Mouse (Mus musculus) adrenal gland, postnatal 36 days (tissue): Measurements from ENCODE around the gene Gca. TPM values are rescaled to one million over a fixed set of nuclear protein-coding genes. Genes with fewer than 3 reads are reported as not detected.

Experiments used
- DNase-seq, 2 experiments: peaks; one replicate each; pipeline ENCODE4 v3.0.0; 2021; ENCODE audit warnings: mixed read lengths in 1 of 2
- long read RNA-seq, 2 experiments: library from polyadenylated mRNA; stranded (forward); transcript quantifications; one replicate each; pipeline ENCODE4 v2.0.0; 2021; ENCODE audit warnings: borderline sequencing depth in 2 of 2
- total RNA-seq, 2 experiments: library from RNA; stranded (reverse); gene quantifications; 2 replicates each; pipeline ENCODE4 v1.2.3; 2021

Gene Gca
- total RNA-seq, result 1 to 10 TPM; 2.0 to 5.8 TPM
- long read RNA-seq, experiment 1, partial matches to known transcripts, result 0 of 1 reads
- long read RNA-seq, experiment 1, other reads (novel, unspliced or antisense), result 0 of 1 reads
- long read RNA-seq, experiment 2, partial matches to known transcripts, result 0 of 2 reads
- long read RNA-seq, experiment 2, other reads (novel, unspliced or antisense), result 0 of 2 reads

- DNase-seq, result peak; percentile 87 to 91
These were observed at the start of gene Gca for GRCm38 (mm10) chr2:62664135-62664670. Gene Gca, plus strand, starts transcription at chr2:62664285.

DNA sequence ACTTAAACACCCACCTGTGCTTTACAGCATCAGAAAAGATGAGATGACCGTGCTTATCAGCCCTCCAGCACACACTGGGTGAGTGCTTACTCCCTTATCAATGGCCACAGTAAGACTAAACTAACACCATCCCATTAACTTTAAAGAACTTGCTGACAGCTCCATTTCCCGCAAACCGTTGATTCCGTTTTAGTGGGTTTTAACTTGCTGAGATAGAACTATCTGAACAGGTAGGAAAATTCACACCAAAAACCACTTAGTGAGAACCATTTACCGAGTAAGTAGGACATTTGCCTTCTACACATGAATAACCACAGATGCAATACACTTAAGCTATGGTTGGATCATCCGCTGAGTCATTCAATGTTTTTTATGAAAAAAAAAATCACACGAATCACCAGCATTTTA, 45.1 kb upstream of the Gca start:
- no peak for DNase-seq

- DNase-seq, result no peak
These were observed 44.4 kb upstream of the Gca start for GRCm38 (mm10) chr2:62619679-62620078.

DNA sequence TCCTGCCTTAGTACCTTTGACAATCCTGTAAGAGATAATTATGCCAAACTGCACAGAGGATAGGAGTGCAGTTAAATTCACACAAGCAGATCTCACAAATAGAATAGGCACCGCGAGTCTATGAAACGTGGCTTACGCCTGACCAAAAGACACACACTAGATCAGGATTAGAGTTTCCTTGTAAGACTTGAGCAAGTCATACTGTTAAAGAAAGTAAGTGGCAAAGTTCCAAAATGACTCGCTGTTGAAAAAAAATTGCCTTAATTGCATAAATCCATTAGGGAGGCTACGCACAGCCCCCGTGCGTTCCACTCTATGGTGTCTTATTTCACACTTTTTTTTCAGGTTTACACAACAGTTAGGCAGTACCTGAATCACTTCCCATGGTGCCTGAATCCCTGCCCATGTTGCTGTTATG, 41.1 kb upstream of the Gca start:
- DNase-seq, result no peak

DNA sequence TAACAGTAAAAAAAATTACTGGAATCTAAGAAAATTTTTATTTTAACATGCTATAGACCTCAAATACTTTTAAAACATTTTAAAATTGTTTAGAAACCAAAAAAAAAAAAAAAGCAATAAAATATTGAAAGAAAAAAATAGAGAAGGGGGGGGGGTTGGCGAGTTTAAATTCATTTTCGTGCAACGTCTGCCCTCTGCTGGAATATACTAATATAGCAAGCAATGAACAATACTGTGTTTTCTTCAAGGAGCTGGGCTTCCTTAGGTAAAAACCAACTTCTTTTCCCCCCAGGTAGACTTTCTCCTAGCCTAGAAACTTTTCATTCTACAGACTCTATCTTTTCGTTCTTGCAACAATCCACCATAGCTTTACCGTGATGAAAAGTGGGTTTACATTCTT, 36.4 kb upstream of the Gca start:
- DNase-seq, result no peak

DNA sequence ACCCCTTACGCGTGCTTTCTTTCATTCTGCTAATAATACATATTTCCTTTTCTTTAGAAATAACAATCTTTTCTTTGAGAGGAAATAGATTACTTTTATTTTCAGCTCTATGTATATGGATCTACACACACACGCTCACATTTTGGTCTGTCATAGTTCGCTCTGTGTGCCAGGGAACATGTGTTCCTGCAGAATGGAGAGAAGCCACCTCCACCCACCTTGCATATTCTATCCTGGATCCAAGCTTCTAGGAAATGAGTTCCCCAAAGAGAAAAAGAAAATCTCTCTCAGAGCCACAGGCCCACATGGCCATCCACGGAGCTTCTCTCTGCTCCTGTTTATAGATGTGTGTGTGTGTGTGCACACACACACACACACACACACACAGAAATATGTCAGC, 35.7 kb upstream of the Gca start:
- no peak for DNase-seq

DNA sequence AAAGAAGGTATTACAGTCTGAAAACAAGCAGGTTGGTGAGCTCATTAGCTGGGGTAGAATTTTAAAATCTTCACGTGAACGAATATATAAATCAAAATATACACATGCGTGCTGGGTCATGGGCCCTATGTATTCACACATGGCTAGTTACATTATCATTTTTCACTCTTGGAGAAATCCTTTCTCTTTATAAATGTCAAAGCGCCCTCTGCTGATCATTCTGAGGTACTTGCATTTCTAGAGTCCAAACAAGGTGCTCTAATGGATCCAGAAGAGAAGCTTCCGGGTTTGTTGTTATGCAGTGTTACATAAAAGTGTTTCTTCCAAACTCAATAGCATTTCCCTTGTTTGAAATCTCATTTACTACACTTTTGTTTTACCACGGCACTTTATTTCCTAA, 33.6 kb upstream of the Gca start:
- DNase-seq, result no peak

DNA sequence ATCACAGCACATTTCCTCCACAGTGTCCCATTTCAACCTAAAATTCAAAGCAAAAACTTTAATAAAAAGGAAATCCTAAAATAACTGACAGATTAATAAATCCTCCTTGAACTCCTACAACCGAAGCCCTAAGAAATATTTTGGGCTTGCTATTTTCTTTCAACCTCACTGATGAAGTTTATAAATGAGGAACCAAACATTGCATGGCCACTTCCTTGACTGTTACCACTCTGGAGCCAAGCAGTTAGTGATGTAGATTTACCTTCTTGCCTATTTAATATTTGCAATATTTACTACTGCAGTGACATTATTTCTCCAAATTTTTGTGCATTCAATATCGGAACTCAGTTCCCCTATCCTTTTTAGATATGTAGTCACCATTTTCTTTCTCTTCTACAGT, 24.2 kb upstream of the Gca start:
- no peak for DNase-seq

- DNase-seq, result peak; percentile 61 to 80
These were observed 20.4 kb upstream of the Gca start for GRCm38 (mm10) chr2:62643405-62644305.

- DNase-seq, result no peak
These were observed 19.2 kb upstream of the Gca start for GRCm38 (mm10) chr2:62644891-62645290.

DNA sequence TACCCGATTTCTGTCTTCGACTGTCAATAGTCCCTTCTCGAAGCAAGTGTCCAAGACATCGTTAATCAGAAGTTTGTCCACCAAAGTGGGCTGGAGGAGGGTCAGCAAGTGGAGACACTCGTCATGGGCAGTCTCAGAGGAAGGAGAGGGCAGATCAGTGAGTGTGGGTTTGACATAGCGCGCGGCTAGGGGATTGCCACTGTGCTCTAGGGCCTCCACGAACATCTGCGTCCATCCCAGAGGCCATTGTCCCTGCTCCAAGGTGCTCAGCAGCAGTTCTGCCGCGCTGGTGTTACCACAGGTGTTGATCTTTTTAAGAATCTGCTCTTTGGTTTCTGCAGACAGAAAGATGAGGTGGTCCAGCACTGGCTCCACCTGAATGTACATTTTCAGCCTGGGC, 18.6 kb upstream of the Gca start:
- peak; percentile 8 to 31 for DNase-seq

DNA sequence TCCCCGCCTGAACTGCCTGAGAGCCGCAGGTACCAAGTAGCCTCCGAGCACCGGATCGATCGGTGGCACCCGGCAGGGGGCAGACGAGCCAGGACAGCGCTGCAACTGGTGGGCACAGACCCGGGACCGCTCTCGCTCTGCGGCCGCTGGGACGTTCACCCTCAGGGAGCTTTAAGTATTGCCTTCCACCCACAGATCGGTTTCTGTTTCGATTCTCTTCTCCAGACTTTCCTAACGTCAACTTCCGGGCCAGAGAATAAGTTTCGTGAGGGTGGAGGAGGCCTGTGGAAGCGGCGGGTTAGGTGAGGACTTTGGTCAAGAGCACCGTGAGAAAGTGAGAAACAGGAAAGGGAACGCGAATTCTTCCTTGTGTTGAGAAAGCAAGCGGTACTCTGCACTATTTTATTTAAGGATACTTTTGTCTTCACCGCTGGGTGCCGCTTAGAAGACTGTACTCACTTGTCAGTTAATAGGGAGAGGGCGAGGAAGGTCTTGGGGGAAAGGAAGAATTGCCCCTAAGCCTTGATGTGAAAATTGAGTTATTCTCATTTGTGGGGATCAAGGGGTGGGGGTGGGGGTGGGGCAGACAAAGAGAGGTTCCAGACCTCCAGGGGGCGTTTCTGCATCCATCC, 18.0 kb upstream of the Gca start, which contains the start of gene Ifih1:
TSS of gene Ifih1 (minus strand) at position 242 of the 632 bp plus-strand sequence.
- DNase-seq, result peak; percentile 60 to 79

GRCm38 (mm10) chr2:62646671-62647289, 17.3 kb upstream of the Gca start:
- no peak for DNase-seq

DNA sequence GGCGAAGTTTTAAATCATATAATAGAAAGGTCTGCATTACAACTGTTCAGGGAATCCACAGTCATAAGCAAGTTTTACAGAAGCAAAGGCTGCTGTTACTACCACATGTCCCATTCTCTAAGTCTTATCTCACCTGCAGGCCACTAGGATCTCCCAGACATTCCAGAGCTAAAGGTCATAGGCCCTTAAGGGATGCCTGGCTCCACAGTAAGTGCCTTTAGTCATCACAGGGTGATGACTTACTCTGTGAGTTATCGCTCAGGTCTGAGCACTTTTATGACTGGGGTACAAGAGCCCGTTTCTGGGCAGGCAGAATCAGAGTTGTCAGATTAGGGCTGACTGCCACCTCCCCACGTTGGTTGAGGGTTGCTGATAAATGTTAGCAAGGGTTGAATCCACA, 12.2 kb upstream of the Gca start:
- no peak for DNase-seq

GRCm38 (mm10) chr2:62652466-62652865, 11.6 kb upstream of the Gca start:
- DNase-seq, result no peak

DNA sequence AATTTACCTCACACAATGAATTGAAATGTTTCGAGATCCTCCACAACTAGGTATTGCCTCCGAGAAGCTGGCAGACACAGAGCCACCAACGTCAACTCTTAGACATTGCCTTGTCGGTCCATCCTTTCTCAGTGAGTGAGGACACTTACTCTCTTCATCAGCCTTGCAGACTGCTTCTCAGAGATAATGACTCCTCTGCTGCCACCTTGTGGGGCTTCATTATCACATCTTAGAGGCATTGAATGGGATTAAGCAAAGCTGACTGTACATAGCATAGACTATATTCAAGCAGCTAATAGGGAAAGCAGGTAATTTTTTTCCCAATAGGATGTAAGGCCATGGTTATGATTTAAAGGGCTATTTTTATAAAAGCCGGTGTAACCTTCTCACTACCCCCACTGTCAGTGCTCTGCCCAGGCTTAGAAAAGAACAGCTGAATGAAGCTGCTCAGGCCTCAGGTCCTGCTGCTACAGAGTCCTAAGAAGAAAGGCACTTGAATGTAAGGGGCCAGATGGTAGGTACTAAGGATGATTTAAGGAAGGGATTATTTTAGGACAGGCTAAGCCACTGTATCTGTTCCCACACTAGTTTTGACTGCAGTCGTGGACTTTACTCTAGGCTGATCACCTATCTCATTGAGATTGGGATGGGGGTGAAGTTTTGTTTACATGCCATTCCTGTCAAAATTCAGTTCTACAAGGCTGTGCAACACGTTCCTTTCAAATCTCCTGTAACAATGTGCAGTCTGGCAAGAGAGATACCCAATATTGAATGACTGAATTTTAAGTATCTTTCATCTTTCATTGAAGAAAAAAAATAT, 9.4 kb upstream of the Gca start:
- peak; percentile 57 to 68 for DNase-seq

GRCm38 (mm10) chr2:62656072-62656471, 8.0 kb upstream of the Gca start:
- DNase-seq, result no peak

- DNase-seq, result no peak
These were observed 3.5 kb upstream of the Gca start for GRCm38 (mm10) chr2:62660565-62660964.

DNA sequence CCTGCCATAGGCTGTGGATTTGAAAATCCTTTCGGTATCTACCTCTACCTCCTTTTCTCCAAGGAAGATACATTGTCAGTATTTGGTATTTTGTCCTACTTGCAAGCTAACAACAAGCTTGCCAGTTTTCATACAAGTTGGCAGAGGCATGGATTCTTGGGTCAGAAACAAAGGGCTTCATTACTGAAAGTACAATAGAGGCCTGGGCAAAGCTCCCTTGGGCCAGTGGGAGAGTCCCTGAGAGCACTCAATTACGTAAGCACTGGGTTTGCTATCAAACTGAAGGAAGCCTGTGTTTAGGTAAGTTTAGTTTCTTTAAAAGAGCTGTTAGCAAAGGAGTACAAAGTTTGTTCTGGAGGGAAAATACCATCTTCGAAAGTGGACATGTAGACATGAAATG, 1.5 kb upstream of the Gca start:
- no peak for DNase-seq

GRCm38 (mm10) chr2:62664839-62665238, 754 bp downstream of the Gca start:
- no peak for DNase-seq

DNA sequence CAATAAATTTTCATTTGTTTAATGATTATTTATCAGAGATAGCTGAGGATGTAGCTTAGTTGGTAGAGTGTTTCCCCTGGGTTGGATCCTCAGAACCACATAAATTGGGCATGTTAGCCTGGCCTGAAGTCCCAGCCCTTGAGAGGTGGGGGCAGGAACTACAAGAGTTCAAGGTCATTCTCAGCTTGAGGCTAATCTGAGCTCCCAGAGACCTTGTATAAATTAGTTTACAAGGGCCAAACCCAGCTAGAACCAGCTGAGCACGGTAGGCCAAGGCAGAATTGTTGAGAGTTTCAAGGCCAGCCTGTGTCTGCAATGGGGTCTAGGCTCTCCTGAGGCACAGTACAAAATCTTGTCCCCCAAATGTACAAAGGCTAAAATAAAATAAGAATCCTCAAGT, 1.5 kb downstream of the Gca start:
- no peak for DNase-seq

GRCm38 (mm10) chr2:62669848-62670247, 5.8 kb downstream of the Gca start:
- DNase-seq, result no peak
